Mouse (Mus musculus): ENCODE results near the gene Tmem108.

Gene Tmem108

DNA sequence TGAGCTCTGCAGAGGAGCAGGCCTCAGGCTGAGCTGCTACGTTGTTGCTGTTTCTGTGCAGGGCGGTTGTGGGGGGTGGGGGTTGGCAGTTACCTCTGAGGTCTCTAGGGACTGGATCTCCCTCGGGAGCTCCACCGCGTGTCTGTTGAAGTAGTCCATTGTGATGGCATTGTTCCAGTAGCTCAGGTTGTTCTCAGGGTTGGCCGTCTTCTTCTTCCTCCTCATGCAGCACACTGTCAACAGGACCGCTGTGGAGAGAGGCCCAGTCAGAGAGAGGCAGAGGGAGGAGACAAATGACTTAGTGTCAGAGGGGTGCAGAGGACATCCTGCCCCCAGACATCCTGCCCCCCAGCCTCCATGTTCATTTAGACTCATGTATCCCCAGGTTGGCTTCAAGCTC lies 272.5 kb downstream of the Tmem108 start:
- no peak for DNase-seq

DNA sequence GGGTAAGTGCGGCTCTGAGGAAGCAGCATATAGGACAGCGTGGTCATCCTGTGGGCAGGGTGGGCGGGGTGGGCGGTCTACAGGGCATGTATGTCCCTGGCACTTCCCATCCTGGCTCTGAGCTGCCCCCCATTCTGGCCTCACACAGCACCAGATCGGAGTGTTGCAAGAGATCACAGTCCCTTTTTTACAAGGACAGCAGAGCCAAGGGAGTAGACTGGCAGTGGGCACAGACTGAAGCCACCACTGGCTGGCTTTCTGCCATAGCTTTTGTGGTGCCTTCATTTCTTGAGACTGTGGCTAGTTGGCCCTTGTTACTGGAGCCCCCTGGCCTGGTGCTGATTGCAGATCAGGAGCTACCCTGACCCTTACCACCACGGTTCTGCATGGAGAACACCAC lies 275.4 kb downstream of the Tmem108 start:
- DNase-seq = no peak

DNA sequence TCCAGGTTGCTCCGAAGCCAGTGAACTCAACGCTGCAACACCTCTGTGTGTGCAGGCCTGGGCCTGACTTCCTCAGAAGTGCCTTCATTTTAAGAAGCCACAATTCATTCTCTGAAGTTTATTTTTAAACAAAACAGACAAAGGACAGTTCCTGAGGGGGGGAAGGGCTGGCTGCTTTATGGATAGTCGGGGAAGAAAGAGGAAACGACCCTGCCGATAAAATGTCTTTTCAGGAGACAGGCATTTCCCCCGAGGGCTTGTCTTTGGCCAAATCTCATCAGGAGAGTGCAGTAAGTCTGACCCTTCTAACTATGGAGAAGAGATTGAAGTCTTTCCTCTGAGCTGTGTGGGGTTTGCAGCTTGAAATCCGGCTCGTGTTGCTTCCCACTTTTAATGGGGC lies 276.0 kb downstream of the Tmem108 start:
- DNase-seq = no peak

DNA sequence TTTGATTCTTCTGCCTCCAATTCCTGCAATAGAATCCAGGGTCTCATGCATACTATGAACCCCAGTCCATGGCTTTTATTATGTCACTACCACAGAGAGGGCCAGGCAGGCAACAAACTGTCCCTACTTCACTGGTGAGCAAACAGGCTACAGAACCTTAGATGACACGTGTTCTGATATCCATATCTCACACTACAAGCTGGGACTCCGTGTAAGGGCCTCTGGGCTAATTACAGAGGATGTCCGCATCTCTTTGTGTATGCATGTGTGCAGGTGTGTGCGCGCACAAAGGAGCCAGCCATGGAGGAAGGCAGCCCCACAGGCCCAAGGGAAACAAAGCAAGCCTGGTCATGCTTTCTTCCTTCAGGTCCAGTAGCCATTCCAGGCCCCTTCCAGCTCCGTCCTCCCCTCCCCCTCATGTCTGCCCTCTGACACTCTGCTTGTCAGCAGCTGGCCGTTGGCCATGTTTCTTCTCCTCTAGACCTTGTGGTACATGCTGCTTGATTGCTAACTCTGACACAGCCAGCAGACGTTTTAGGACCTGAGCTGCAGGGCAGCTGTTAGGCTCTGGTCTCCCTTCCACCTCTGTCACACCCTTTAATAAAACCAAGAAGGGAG lies 280.9 kb downstream of the Tmem108 start:
- DNase-seq = peak; percentile 61

DNA sequence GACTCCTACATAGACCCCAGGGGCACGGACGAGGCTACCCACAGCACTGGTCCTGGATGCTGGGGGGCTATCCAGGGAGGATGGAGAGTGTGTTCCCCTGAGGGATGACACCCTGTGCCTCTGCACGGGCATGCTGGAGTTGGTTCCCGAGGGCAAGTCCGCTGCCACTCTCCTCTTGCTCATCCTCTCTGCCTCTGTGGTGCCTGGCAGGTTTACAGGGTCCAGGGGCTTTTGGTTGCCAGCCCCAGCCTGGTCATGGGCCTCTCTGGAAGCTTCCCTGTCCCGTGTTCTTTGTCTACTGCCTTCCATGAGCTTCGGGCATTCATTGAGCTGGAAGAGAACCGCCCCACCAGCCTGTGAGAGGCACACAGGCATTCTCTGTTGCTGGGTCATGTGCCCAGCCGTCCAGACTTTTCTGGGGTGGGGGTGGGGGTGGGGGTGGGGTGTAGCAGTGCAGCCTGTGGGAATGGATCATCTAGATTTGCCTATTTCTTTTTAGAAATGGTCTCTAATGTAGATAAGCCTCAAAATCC lies 281.5 kb downstream of the Tmem108 start, which contains the start of gene Bfsp2:
Gene Bfsp2, minus strand, starts transcription at position 377 of the 533 bp plus-strand sequence.
- no peak for DNase-seq

DNA sequence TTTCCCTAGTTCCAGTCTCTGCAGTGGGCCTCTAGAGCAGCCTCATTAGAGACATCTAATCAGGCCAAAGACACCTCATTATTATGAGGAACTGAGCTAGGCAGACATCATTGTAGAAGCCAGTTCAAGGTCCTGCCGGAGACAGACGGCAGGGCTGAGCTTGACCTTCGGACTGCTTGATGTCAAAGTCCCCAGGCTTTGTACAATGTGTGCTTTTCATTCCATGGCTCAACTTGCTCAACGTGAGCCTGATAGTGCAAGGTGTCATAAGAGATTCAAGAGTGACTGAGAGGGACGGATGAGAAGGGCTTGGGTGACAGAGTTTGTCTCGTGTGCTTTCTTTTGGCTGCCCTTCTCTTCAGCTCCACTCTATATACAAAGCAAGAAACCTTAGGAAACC lies 286.2 kb downstream of the Tmem108 start:
- no peak for DNase-seq

DNA sequence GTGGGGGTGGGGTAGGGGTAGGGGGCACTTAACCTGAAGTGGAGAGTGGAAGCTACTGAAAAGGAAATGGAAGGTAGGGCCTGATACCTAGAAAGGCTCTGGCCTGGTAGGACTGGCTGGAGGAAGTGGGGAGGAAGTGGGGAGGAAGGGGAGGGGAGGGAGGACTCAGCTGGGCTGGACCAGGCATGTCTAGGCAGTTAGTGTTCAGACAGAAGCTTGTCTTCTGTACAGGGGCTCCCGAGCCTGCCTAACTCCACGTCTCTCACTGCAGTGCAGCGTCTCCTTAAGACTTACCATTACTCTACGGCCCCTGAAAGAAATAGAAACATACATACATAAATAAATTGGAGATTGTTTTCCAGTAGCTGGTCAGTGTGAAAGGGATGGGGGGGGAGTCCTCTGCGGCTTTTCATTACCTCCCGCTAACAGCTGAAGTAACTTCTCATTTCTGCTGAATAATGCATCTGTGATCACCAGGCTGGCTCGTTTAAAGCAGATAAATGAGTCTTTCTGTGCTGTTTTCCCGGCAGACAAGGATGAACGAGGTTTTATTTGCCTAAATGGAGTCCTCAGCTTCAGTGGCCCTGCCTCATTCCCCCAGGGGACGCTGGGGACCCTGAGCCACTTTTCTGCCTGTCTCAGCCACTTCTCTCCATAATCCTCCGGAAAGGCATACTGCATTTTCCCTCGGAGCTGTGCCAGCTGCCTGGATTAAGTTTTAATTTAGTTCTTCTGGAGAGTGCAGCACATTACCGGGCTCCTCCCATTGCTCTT lies 287.5 kb downstream of the Tmem108 start:
- peak; percentile 49 for DNase-seq

DNA sequence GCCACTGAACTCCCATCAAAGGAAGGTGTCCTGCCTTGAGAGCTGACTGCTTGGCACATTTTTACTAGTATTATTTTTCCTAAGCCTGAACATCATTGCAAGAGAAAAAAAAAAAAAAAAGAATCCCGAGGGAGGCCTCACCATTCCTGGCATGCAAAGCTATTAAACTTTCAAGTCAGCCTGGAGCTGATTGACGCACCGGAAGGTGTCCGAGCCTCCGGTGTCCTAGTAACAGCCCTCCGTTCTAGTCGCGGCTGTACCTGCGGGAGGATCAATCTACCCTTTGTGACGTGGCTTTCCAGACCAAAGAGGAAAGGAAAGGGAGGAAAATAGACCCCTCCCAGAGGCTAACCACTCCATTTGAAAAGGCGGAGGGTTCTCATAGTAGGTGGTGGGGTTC lies 289.9 kb downstream of the Tmem108 start:
- DNase-seq = no peak

DNA sequence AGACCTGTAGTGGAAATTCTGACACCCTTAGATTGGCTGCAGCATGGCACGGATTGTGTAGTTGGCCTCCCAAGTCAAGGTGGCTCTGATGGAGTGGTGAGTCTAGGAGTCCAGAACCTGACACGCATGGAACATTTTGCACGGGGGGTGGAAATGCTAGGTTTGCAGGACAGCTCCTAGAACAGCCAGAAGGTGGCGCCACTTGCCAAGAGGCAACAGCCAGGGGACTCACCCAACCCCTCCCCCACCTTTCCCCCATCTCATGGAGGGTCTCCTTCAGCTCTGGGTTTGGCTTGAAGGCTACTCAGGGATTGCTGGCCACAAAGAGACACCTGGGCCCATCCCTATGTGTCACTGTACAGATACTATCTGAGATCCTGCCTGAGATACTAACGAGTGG lies 292.1 kb downstream of the Tmem108 start:
- no peak for DNase-seq

DNA sequence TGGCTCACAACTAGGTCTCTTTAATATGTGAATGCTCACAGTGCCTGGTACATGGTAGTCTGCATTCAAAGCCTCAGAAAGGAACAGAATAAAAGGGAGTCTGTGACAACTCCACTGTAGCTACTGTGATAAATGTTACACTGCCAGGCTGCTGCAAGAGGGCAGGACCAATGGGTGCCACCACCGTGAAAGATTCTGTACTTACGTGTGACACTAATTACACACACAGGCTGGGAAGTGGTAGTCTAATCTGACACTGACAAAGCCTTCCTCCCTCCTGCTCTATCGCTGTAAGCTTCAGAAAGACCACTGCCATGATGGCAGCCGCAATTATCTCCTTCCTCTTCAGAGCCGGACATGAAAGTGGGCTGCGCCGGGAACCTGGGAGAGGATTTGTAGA lies 292.7 kb downstream of the Tmem108 start:
- no peak for DNase-seq

DNA sequence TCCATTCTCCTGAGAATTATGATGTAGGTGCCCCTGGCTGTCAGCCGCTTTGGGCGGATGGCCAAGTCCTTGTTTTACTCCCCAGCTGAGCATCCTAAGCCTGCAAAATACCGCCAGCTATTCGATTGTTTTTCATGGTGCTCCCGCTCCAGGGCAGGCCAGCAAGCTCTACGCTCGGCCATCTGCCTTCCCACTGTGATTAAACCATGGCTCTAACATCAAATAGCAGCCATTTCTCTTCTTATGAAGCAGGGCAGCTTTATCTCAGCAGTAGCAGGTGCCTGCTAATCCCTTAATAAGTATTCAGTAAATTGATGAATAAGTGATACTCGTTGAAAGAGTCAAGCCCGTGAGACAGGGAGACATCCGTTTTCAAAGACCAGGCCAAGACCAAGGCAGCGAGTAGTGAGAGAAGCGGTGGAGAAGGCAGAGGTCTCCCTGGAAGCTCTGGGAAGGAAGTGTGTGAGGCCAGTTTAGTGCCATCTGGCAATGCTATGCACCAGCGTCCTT lies 295.9 kb downstream of the Tmem108 start:
- no peak for DNase-seq

DNA sequence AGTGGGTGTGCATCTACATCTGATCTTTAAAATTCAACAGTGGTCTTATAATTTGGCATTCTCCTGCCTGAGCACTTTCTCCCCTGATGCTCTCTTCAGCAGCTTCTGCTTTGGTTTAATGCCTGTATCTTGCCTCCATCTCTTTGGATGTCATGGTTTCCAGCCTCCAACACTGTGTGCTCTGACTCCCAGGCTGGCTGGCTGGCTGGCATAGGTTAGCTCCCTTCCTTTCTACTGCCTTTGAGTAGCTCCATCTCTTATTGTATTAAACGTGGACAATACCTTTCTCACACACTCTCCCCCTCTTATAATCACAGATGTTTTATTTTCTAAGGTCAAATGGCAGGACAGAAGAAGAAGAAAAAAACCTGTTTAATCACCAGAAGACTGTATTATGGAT lies 296.3 kb downstream of the Tmem108 start:
- no peak for DNase-seq

DNA sequence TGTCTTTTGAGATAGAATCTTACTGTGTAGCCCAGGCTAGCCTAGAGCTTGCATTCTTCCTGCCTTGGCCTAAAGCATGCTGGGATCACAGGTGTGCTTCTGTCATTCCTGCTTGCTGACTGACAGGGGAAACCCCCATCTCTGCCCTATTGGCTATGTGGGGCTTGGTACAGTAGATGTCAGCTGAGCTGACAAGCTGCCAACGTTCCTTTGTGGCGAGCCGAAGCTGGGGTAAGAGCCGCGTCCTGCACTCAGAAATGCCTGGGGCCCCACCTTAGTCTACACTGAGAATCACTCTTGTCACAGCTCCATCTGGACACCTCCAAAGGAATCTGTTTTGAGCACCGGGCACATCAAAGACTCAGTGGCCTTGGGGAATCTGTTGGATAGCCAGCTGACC lies 297.8 kb downstream of the Tmem108 start:
- DNase-seq = no peak

DNA sequence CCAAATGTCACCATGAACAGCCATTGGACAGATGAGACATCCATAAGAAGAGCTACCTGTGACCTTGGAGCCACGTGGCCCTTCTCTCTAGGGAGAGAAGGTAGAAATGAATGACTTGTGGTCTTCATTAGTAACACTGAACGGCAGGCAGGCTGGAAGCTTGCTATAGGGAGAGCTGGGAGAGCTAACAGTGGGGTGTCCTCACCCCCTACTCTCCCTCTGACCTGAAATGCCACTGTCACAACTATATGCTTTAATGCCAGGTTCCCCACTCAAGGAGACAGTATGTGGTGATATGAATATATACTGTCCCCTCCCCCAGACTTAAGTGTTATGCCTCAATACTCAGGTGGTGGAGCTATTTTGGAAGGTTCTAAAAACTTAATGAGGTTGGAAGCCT lies 301.8 kb downstream of the Tmem108 start:
- no peak for DNase-seq

DNA sequence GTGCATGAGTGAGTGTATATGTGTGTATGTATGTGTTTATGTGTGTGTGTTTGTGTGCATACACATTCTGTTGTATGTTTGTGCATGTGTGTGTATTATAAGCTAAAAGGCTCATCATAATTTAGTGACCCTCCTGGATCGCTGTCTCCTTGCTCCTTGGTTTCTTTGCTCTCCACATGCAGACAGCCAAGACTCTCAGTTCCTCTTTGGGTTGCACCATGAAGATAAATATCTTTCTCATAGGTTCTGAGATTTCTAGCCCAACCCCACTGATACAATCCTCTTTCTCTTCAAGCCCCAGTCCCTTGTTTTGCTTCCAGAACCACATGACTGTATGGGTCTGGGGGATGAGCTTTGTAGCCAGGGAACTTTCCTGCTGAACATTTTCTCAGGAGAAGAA lies 302.3 kb downstream of the Tmem108 start:
- DNase-seq = no peak

DNA sequence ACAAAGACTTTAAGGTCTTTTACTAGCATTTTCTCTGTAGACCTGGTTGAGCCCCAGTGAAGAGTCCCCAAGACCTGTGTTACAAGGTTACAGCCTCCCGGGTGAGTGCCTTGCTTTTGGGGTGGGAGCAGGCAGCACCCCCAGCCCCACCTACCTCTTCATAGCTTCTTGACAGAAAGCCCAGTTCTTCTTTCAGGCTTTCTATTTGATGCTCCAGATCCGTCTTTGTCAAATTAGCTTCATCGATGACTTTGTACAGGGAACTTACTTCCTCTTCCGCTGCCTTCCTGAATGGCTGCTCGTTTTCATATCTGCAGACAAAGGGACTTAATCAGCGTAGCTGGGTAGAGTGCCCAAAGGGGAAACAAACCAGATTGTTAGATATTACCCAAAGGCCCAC lies 312.0 kb downstream of the Tmem108 start:
- DNase-seq = no peak

DNA sequence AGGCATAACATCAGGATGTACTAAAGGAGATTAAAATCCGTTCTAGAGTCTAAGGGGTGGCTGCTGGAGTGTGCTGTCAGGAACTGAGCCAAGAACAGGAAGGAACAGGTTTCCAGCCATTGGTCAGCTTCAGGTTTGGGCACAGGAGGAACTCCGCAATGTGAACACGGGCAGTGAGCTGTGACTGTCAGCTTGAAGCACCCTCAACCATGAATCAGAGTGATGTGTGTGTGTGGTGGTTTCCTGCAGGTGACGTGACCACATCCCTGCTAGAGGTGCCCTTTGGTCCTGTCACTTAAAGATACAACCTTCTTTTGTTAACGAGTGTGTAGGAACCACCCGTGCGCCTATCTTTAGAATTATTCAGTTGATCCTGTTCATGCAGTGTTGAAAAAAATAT lies 312.5 kb downstream of the Tmem108 start:
- DNase-seq = no peak

DNA sequence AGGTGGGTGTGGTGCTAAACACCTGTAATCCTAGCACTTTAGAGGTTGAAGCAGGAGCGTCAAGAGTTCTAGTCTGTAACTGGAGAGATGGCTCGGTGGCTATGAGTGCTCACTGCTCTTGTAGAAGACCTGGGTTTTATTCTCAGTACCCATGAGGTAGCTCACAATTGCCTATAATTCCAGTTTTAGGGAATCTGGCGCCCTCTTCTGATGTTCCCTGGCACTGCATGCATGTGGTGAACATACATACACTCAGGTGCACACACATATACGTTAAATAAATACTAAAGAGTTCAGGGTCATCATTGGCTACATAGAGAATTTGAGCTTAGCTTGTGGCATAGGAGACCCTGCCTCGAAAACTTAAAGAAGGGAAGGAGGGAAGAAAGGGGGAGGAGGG lies 317.0 kb downstream of the Tmem108 start:
- no peak for DNase-seq

DNA sequence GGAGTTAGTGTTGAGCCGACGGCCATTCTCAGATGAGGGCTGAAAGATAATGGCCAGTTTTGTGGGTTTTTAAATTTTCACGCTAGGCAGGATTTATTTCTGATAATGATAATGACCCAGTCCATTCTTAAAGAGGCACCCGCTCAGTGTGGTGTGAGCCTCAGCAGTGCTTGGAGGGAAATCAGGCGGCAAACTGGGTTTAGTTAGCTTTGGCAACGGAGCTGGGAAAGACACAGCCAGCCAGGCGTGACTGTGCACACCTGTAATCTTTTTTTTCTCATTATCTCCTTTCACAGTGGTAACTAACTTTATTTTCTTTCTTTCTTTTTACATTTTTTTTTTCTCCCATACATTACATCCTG lies 317.8 kb downstream of the Tmem108 start:
- peak; percentile 24 for DNase-seq

DNA sequence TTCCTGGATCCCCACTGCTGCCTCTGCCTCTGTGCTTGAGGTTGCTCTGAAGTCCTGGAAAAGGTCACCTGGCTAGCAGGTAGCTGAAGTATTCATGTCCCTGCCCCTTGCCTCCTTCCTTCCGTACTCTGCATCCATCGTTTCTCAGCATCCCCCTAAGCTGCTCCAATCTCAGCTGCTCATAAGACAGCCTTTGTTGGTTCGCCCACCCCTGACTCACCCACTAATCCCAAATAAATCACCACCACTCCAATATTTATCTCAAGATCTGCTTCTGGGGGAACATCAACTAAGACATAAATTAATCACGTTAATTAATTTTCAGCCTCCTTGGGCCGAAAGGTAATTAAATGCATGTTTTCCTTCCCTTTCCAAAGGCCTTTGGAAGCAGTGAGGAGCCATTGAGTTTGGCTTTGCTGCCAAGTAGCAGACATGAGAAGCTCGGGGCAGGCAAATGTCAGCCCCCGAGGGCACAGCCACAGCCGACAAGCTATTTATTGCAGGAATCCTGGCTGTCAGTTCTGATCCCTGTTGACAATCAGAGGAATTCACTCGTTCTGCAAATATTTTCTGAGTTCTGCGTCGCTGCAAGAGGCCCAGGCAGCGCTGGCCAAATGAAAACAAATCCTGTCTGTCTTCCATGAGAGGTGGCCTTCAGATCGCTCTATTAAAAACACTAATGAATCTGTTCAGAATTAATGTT lies 318.4 kb downstream of the Tmem108 start:
- DNase-seq = peak; percentile 66

DNA sequence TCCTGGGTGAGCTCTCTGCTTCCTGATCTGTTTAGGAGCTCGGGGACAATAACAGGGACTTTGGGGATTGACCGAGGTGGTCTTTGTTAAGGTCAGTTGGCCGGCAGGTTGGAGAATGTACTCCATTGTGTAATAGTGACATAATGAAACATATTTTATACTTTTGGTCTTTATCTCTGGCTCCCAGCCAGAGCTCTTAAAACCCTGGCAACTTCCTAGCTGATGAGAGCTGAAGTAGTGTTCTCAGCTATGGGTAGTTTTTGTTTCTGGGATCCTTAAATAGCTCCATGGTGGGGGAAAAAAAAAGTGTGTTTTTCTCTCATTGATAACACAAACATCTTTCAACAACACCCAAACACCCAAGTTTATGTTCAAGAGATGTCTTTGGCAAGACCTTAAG lies 321.0 kb downstream of the Tmem108 start:
- DNase-seq = no peak

DNA sequence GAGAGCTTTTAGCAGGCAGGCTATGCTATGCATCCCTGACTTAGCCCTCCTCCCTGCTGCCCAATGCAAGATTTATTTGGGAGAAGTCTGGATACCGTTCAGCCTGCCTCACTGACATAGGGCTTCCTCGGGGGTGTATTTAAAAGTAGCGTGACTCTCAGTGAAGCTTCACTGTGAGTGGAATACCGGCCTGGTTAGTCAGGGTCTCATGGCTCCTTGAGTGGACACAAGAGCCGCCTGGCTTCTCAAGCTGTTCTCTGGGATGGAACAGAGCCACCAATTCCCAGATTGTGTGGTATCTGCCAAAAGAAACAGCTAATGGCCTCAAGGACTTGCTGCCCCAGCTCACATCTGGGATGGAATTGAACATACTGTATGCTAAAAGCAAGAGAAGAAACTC lies 324.5 kb downstream of the Tmem108 start:
- no peak for DNase-seq

DNA sequence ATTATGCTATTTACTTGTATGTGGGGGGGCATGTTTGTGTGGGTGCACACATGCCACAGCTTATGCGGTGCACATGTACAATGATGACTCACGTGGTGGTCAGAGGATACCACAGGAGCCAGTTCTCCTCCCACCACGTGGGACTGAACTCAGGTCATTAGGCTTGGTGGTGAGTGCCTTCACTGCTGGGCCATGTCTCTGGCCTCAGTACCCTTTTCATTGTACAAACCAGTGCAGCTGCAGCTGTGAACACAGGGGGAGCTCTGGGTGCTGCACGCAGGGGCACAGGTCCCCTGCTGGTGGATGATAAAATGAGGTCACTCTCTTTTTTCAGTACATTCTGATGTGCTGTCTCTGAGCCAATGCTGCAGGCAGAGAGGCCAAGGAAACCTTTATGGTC lies 327.5 kb downstream of the Tmem108 start:
- DNase-seq = peak; percentile 36

Measured in embryo, embryonic 11 days (tissue).